Mouse (Mus musculus): ENCODE measurements around the gene Lyrm4. TPM values are rescaled to one million over a fixed set of nuclear protein-coding genes. Genes with fewer than 3 reads are reported as not detected.

Lyrm4 gene
- polyA plus RNA-seq, 1 experiment from 2014 or later: 23.4 TPM

- WGBS (ENCODE audit: insufficient replicate concordance): 85% methylated on average over 3 of the region's 3 CpGs
Observed at GRCm38 (mm10) chr13:36085971-36086370, 31.4 kb downstream of the Lyrm4 start.

GRCm38 (mm10) chr13:36084701-36085100, 32.6 kb downstream of the Lyrm4 start:
- Histone ChIP-seq H3K27me3 (ENCODE audit: control insufficient read depth, insufficient read depth, low read length) (no peaks in the 10 kb centered on the region), H3K4me3 (ENCODE audit: low read depth, low read length) (no peak overlapping the region), H3K9ac (ENCODE audit: low read depth, low read length) (no peak overlapping the region), H3K27ac (ENCODE audit: low read depth, low read length) (no peak overlapping the region), H3K36me3 (ENCODE audit: control insufficient read depth, insufficient read depth, low read length) (no peaks in the 10 kb centered on the region), H3K4me1 (ENCODE audit: control insufficient read depth, insufficient read depth, low read length) (peaks cover 12% of the 10 kb centered on the region), H3K9me3 (replicated peaks; ENCODE audit: control insufficient read depth, low read length) (no peaks in the 10 kb centered on the region), H3K4me2 (no peak overlapping the region)
- WGBS (ENCODE audit: insufficient replicate concordance): 69% methylated on average over 3 of the region's 3 CpGs
- ATAC-seq (replicated peaks; ENCODE audit: insufficient number of reproducible peaks, low FRiP score, low TSS enrichment): no peak

More at GRCm38 (mm10) chr13:36085971-36086370, 31.4 kb downstream of the Lyrm4 start:
- ATAC-seq (replicated peaks; ENCODE audit: insufficient number of reproducible peaks, low FRiP score, low TSS enrichment): no peak
- no peak overlapping the region for H3K27ac ChIP-seq (ENCODE audit: low read depth, low read length)
- H3K27me3 ChIP-seq (ENCODE audit: control insufficient read depth, insufficient read depth, low read length): no peaks in the 10 kb centered on the region
- no peak overlapping the region for H3K4me2 ChIP-seq
- no peaks in the 10 kb centered on the region for H3K36me3 ChIP-seq (ENCODE audit: control insufficient read depth, insufficient read depth, low read length)
- H3K4me1 ChIP-seq (ENCODE audit: control insufficient read depth, insufficient read depth, low read length): peaks cover 18% of the 10 kb centered on the region
- H3K4me3 ChIP-seq (ENCODE audit: low read depth, low read length): no peak overlapping the region
- no peak overlapping the region for H3K9ac ChIP-seq (ENCODE audit: low read depth, low read length)
- no peaks in the 10 kb centered on the region for H3K9me3 ChIP-seq (replicated peaks; ENCODE audit: control insufficient read depth, low read length)

GRCm38 (mm10) chr13:36081591-36081990, 35.7 kb downstream of the Lyrm4 start:
- ATAC-seq (replicated peaks; ENCODE audit: insufficient number of reproducible peaks, low FRiP score, low TSS enrichment): no peak
- no peak overlapping the region for H3K4me3 ChIP-seq (ENCODE audit: low read depth, low read length)
- H3K27me3 ChIP-seq (ENCODE audit: control insufficient read depth, insufficient read depth, low read length): no peaks in the 10 kb centered on the region
- WGBS (ENCODE audit: insufficient replicate concordance): 91% methylated on average over 3 of the region's 3 CpGs
- H3K36me3 ChIP-seq (ENCODE audit: control insufficient read depth, insufficient read depth, low read length): no peaks in the 10 kb centered on the region
- no peak overlapping the region for H3K27ac ChIP-seq (ENCODE audit: low read depth, low read length)
- H3K9ac ChIP-seq (ENCODE audit: low read depth, low read length): no peak overlapping the region
- H3K9me3 ChIP-seq (replicated peaks; ENCODE audit: control insufficient read depth, low read length): no peaks in the 10 kb centered on the region
- H3K4me2 ChIP-seq: no peak overlapping the region
- H3K4me1 ChIP-seq (ENCODE audit: control insufficient read depth, insufficient read depth, low read length): peaks cover 3% of the 10 kb centered on the region; the same call in 1 of the 2 replicates

- no peak for ATAC-seq (replicated peaks; ENCODE audit: insufficient number of reproducible peaks, low FRiP score, low TSS enrichment)
- no peak overlapping the region for H3K4me2 ChIP-seq
- no peak overlapping the region for H3K27ac ChIP-seq (ENCODE audit: low read depth, low read length)
- H3K4me3 ChIP-seq (ENCODE audit: low read depth, low read length): no peak overlapping the region
- H3K9ac ChIP-seq (ENCODE audit: low read depth, low read length): no peak overlapping the region
- no peaks in the 10 kb centered on the region for H3K4me1 ChIP-seq (ENCODE audit: control insufficient read depth, insufficient read depth, low read length)
- H3K9me3 ChIP-seq (replicated peaks; ENCODE audit: control insufficient read depth, low read length): no peaks in the 10 kb centered on the region
- 82% methylated on average over 3 of the region's 3 CpGs for WGBS (ENCODE audit: insufficient replicate concordance)
- no peaks in the 10 kb centered on the region for H3K36me3 ChIP-seq (ENCODE audit: control insufficient read depth, insufficient read depth, low read length)
- H3K27me3 ChIP-seq (ENCODE audit: control insufficient read depth, insufficient read depth, low read length): no peaks in the 10 kb centered on the region
Observed at GRCm38 (mm10) chr13:36074484-36074883, 42.8 kb downstream of the Lyrm4 start.

- no peaks in the 10 kb centered on the region for H3K27me3 ChIP-seq (ENCODE audit: control insufficient read depth, insufficient read depth, low read length)
- H3K27ac ChIP-seq (ENCODE audit: low read depth, low read length): no peak overlapping the region
- no peaks in the 10 kb centered on the region for H3K4me1 ChIP-seq (ENCODE audit: control insufficient read depth, insufficient read depth, low read length)
- H3K4me3 ChIP-seq (ENCODE audit: low read depth, low read length): no peak overlapping the region
- no peaks in the 10 kb centered on the region for H3K36me3 ChIP-seq (ENCODE audit: control insufficient read depth, insufficient read depth, low read length)
- no peak overlapping the region for H3K4me2 ChIP-seq
- H3K9ac ChIP-seq (ENCODE audit: low read depth, low read length): no peak overlapping the region
- WGBS (ENCODE audit: insufficient replicate concordance): 84% methylated on average over 2 of the region's 2 CpGs
- no peak for ATAC-seq (replicated peaks; ENCODE audit: insufficient number of reproducible peaks, low FRiP score, low TSS enrichment)
- H3K9me3 ChIP-seq (replicated peaks; ENCODE audit: control insufficient read depth, low read length): no peaks in the 10 kb centered on the region
Observed at GRCm38 (mm10) chr13:36066676-36067075, 50.6 kb downstream of the Lyrm4 start.

- Histone ChIP-seq H3K36me3 (ENCODE audit: control insufficient read depth, insufficient read depth, low read length) (no peaks in the 10 kb centered on the region), H3K4me2 (no peak overlapping the region), H3K27ac (ENCODE audit: low read depth, low read length) (peak overlapping the region; percentile 29; the same call in 1 of the 2 replicates), H3K9ac (ENCODE audit: low read depth, low read length) (no peak overlapping the region), H3K4me3 (ENCODE audit: low read depth, low read length) (no peak overlapping the region), H3K4me1 (ENCODE audit: control insufficient read depth, insufficient read depth, low read length) (peaks cover 20% of the 10 kb centered on the region), H3K27me3 (ENCODE audit: control insufficient read depth, insufficient read depth, low read length) (no peaks in the 10 kb centered on the region), H3K9me3 (replicated peaks; ENCODE audit: control insufficient read depth, low read length) (no peaks in the 10 kb centered on the region)
- 72% methylated on average over 2 of the region's 2 CpGs for WGBS (ENCODE audit: insufficient replicate concordance)
- ATAC-seq (replicated peaks; ENCODE audit: insufficient number of reproducible peaks, low FRiP score, low TSS enrichment): no peak
Observed at GRCm38 (mm10) chr13:36057489-36057888, 59.8 kb downstream of the Lyrm4 start.

- no peak overlapping the region for H3K4me2 ChIP-seq
Observed at GRCm38 (mm10) chr13:36056925-36057324, 60.4 kb downstream of the Lyrm4 start.

GRCm38 (mm10) chr13:36056509-36056908, 60.8 kb downstream of the Lyrm4 start:
- WGBS (ENCODE audit: insufficient replicate concordance): 85% methylated on average over 1 of the region's 1 CpGs
- no peaks in the 10 kb centered on the region for H3K9me3 ChIP-seq (replicated peaks; ENCODE audit: control insufficient read depth, low read length)
- H3K27ac ChIP-seq (ENCODE audit: low read depth, low read length): no peak overlapping the region
- no peaks in the 10 kb centered on the region for H3K36me3 ChIP-seq (ENCODE audit: control insufficient read depth, insufficient read depth, low read length)
- no peak overlapping the region for H3K9ac ChIP-seq (ENCODE audit: low read depth, low read length)
- H3K27me3 ChIP-seq (ENCODE audit: control insufficient read depth, insufficient read depth, low read length): no peaks in the 10 kb centered on the region
- H3K4me3 ChIP-seq (ENCODE audit: low read depth, low read length): no peak overlapping the region
- no peak overlapping the region for H3K4me2 ChIP-seq
- no peak for ATAC-seq (replicated peaks; ENCODE audit: insufficient number of reproducible peaks, low FRiP score, low TSS enrichment)
- H3K4me1 ChIP-seq (ENCODE audit: control insufficient read depth, insufficient read depth, low read length): peaks cover 20% of the 10 kb centered on the region

More at GRCm38 (mm10) chr13:36056925-36057324, 60.4 kb downstream of the Lyrm4 start:
- H3K4me3 ChIP-seq (ENCODE audit: low read depth, low read length): no peak overlapping the region
- H3K27me3 ChIP-seq (ENCODE audit: control insufficient read depth, insufficient read depth, low read length): no peaks in the 10 kb centered on the region
- ATAC-seq (replicated peaks; ENCODE audit: insufficient number of reproducible peaks, low FRiP score, low TSS enrichment): no peak
- no peak overlapping the region for H3K9ac ChIP-seq (ENCODE audit: low read depth, low read length)
- H3K27ac ChIP-seq (ENCODE audit: low read depth, low read length): peak overlapping the region; percentile 29; the same call in 1 of the 2 replicates
- H3K4me1 ChIP-seq (ENCODE audit: control insufficient read depth, insufficient read depth, low read length): peaks cover 20% of the 10 kb centered on the region
- H3K36me3 ChIP-seq (ENCODE audit: control insufficient read depth, insufficient read depth, low read length): no peaks in the 10 kb centered on the region
- no peaks in the 10 kb centered on the region for H3K9me3 ChIP-seq (replicated peaks; ENCODE audit: control insufficient read depth, low read length)
- WGBS (ENCODE audit: insufficient replicate concordance): 45% methylated on average over 4 of the region's 4 CpGs

- Histone ChIP-seq H3K4me2 (no peak overlapping the region), H3K27me3 (ENCODE audit: control insufficient read depth, insufficient read depth, low read length) (no peaks in the 10 kb centered on the region), H3K4me1 (ENCODE audit: control insufficient read depth, insufficient read depth, low read length) (peaks cover 8% of the 10 kb centered on the region), H3K9ac (ENCODE audit: low read depth, low read length) (no peak overlapping the region), H3K36me3 (ENCODE audit: control insufficient read depth, insufficient read depth, low read length) (no peaks in the 10 kb centered on the region; the same call in 1 of the 2 replicates), H3K27ac (ENCODE audit: low read depth, low read length) (no peak overlapping the region), H3K4me3 (ENCODE audit: low read depth, low read length) (no peak overlapping the region), H3K9me3 (replicated peaks; ENCODE audit: control insufficient read depth, low read length) (no peaks in the 10 kb centered on the region)
- no peak for ATAC-seq (replicated peaks; ENCODE audit: insufficient number of reproducible peaks, low FRiP score, low TSS enrichment)
- 79% methylated on average over 4 of the region's 4 CpGs for WGBS (ENCODE audit: insufficient replicate concordance)
Observed at GRCm38 (mm10) chr13:36035528-36035927, 81.8 kb downstream of the Lyrm4 start.
